Mouse (Mus musculus) adrenal gland, adult 18-20 months (tissue): ENCODE measurements around the gene Gpc4. TPM values are rescaled to one million over a fixed set of nuclear protein-coding genes. Genes with fewer than 3 reads are reported as not detected.

Experiments used
- DNase-seq, 2 experiments: peaks; one replicate each; pipeline ENCODE4 v3.0.0; 2021 to 2022; ENCODE audit warnings: low spot score in 2 of 2
- total RNA-seq, 2 experiments: library from RNA; stranded (reverse); gene quantifications; 1 replicate in 1 of 2; 2 replicates in 1 of 2; pipeline ENCODE4 v1.2.3; 2021

Gpc4 gene
- total RNA-seq, 2 experiments from 2014 or later, result 78.4 to 212 TPM

DNA sequence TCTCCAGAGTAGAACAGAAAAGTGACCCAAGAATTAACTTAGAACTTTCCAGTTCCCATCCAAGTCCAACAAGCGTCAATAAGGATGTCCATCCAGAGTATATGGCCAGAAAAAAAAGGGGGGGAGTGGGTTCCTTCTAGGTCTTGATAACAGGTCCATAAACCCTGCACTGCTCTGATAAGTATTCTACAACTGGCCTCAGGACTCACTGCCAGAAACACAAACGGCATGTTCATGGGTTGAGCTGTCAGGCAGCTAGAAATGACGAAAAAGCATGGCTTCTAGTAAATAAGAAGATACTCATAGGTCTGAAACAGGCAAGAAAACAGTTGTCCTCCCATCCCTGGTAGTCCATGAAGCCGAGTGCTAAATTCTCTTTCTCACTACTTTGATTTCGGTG is 13.5 kb downstream of the Gpc4 start:
- no peak for DNase-seq

DNA sequence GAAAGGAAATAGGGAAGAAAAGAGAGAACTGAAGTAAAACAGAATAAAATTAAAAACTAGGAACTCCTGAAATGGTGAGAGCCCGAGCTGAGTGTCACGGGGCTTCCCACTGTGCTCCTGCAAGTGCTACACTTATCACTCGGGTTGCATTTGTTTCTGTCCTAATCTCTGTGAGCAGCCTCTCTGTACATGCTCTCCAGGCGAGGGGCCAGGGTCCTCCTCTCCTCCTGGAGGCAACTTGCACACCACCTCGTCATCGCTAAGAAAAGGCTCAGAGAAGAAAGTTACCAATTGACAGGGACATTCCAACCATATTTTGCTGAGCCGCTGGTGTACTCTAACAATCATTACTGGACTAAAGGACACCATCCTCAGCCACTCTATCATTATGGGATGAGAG is 14.0 kb downstream of the Gpc4 start:
- no peak for DNase-seq

DNA sequence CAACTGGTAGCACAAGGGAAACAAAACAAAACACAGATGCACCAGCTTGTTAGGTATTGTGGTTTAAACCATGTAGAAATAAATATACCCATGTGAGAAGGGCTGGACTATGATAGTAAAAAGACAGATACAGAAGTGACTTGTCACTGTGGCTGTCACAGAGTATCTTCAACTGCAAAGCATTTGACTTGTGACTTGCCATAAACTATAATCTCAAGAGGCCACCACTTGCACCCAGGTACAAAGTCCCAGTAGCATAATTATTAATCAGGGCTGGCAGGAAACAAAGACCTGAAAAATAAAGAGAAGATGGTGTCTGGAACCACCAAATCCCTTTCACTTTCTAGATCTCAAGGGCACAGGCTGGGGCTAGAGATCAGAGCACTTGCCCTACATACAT is 19.5 kb downstream of the Gpc4 start:
- DNase-seq, result no peak

DNA sequence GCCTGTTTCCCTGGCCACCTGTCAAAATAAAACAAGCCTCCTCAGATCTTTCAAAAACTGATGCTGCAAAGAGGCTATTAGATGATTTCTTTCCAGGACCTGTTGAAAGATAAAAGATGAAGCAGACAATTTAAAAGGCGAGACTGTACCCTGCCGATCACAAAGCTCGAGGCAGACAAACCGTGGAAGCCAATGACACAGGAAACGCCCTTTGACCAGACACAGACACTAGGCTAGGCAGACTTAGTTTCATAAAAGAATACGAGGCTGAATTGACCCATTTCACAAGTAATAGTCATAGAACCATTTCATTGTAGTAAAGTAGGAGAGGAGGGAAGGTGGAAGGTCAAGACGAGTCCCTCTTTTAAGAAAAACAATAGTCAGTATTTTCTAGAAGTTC is 20.6 kb downstream of the Gpc4 start:
- DNase-seq, result no peak

DNA sequence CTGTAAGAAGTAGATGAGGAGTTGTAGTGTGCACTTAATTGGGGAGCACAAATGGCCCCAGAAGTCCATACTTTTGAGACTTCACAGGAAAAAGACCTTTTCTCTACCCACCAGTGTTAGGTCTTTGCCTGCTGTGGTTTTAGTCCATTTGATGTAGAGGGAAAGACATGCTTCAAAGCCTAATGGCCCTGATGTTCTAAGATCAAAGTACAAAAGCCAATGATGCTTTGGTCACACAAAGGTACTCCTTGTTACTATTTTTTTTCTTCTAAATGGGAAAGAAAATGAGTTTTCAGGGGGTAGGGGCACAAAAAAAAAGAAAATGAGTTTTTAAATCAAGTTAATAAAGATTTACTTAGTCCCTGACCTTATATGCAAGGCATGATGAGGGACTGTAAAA is 24.7 kb downstream of the Gpc4 start:
- DNase-seq, result no peak

DNA sequence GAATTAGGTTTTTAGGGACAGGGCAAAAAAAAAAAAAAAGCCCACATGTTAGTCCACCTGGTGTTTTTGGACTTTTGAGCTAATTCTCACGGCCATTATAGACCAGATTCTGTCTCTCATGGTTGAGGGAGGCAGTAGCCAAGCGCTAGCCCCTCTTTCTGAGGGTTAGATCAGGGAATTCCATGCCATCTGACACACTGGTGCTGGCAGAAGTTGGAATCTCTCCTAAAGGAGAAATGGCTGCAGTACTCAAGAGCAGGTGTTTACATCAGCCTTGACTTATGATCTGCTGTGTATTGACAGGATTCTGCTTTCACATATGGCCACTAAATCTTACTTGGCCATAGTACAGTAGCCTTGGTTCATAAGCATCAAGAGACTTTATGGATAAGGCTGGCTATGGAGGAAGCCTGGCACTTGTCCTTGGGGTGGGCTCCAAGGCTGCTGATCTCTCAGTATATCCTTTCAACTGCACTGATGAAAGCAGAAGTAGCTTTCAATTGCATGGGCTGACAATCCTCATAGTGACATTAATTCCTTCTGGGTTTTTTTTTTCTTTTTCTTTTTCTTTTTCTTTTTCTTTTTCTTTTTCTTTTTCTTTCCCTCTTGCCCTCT is 26.5 kb downstream of the Gpc4 start:
- DNase-seq, result no peak

DNA sequence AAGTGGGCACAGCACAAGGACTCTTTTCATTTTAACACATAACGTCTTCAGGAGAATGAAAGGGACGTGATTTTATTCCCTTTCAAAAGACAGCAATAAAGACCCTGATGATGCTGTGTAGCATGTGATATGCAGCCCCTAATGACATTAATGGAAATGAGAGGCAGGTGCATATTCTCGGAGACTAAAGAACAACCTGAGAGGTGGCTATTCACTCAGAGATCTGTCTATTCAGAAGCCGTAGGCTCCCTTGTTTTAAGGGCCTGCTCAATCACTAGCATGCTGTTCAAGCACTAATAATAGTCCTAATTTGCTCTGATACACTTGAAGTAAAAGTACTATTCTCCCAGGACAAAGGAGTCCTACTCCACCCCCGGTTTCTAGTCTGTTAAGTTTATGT is 27.0 kb downstream of the Gpc4 start:
- DNase-seq, result no peak

DNA sequence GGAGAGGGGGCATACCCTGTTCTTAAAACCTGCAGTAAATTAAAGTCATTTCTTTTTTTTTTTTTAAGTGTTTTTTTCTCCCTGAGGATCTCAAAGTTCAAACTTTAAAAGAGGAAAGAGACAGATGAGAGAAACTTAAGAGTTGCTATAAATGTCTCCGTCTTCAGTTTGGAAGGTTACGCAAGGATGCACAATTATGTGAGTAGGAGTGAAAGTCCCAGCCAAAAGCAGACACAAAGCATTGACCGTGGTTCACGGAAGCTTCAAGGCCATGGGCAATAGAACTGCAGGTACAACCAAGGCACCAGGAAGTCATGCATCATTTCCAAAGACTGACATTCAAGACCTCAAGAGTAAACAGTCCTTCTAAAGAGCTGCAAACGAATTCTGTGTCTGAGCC is 28.5 kb downstream of the Gpc4 start:
- no peak for DNase-seq

DNA sequence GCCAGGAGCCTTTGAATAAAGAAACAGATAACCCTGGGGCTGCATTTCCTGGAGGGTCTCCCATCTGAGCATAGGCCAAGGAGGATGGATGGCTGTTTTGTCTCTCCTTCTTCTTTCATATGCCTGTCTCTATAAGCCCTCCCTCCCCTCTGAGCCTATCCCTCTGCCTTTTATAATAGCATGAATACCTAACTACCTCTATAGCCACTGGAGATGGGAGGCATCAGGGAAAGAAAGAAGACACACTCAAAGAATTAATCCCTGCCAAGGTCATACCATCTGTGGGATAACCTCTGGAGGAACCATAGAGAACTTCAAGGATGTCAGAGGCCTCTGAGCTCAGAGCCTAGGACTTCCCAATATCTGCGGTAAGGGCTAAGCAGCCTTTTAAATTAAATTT is 35.4 kb downstream of the Gpc4 start:
- DNase-seq, result no peak

DNA sequence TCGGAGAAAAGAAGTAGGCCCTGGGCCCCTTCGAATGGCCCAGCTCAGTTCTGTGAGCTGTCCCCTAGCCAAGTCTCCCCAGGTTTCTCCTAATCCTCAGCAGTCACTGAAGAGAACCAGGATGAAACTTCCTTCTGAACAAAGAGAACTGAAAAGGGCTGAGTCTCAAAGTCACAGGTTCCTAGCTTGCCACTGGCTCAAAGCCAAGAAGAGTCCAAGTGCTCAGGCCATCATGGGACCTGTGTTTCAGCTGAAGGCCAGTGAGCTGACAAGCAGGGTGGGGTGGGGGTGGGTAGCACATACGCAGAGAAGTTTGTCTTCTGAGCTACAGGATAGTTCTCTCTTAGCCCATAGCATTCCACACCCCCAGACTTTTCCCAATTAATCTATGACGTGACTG is 36.3 kb downstream of the Gpc4 start:
- no peak for DNase-seq

DNA sequence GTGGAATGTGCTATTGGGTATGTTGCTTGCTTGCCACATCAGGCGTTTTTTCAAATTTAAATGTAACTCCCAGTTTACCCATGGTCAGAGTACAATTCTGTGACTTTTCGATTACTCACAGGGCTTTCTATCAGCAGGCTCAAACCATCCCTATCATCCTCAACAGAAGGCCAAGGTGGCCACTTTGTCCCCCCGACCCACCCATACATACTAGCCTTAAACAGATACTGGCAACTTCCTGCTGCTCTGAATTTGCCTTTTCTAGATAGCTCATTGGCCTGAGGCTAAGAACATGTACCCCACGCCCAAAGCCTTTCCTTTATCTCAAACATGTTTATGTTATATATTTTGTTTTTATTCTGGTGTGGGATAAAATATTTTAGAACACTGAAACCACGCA is 51.4 kb downstream of the Gpc4 start:
- no peak for DNase-seq

DNA sequence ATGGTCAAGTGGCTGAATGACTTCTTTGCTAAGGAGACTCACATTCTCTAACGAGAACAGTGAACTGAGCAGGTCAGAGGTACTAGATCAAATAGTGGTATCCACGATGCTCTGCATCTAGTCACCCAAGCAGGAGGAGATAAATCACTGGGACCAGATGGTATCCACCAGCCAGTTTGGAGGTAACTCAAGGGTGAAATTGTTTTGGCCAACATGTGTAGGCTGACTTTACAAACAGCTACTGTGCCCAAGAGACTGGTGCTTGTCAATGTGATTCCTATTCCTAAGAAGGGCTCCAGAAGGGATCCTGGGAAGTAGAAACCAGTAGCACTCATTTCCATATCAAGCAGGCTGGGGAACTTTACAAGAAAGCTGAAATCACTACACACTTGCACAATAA is 55.4 kb downstream of the Gpc4 start:
- no peak for DNase-seq

DNA sequence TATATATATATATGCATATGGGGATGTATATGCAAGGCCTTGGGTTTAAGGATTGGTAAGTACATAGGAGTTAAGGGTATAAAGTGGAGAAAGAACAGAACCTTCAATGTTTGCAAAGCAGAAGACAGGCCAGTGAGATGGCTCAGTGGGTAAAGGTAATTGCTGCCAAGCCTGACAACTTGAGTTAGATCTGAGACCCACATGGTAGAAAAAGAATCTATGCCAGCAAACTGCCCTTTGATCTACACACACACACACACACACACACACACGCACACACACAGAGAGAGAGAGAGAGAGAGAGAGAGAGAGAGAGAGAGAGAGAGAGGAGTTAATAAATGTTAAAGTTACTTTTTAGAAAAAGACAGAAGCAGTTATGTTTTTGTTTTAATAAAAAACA is 56.1 kb downstream of the Gpc4 start:
- no peak for DNase-seq

DNA sequence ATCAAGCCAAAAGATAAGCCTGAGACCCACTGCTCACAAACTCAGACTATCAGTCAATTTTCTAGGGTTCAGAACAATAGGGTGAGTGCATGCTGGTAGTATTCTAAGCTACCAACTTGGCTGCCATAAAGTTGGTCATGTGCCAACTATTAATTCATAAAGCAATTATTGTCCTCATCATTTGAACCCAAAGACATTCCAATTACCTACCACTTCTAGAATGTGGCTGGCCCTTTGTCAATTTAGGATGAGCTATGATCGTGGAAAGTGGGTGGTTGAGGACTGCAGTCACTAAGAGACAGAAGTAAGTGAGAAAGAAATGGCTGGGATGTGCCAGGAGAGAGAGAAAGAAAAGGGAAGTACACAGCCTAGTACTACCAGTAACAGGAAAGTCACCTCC is 61.3 kb downstream of the Gpc4 start:
- DNase-seq, result no peak

DNA sequence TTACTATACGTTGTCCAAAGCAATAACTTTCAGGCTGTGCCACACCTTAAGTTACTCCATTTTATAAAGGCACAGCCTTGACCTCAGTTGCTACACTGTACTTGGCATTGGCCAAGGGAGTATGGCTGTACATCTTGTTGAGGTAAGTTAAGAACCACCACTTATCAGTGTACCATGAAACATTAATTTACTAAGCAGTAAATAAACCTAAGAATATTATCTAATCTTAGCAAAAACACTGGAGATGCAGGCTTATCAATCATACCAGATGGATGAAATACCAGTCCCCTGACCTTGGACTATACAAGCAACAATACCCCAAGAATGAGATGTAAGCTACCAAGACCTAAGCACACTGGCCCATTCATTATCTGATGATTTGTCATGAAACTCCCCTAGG is 63.1 kb downstream of the Gpc4 start:
- no peak for DNase-seq

DNA sequence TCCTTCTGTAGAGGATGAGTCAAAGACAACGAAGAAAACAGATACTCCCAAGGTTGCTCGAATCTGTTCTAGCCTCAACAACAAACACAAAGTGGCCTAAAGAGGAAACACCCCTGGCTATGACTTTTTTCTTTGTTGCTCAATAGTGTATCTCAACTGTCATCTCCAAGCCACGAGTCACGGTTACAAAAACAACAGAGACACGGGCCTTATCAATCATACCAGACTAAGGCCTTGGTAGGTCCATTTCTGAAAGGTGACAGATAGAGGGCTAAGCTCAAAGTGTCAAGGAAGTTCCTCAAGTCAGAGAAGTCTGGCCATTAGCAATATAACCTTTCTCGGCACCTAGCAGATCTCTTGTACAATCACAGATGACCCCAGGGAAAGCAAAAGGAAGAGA is 63.6 kb downstream of the Gpc4 start:
- no peak for DNase-seq

DNA sequence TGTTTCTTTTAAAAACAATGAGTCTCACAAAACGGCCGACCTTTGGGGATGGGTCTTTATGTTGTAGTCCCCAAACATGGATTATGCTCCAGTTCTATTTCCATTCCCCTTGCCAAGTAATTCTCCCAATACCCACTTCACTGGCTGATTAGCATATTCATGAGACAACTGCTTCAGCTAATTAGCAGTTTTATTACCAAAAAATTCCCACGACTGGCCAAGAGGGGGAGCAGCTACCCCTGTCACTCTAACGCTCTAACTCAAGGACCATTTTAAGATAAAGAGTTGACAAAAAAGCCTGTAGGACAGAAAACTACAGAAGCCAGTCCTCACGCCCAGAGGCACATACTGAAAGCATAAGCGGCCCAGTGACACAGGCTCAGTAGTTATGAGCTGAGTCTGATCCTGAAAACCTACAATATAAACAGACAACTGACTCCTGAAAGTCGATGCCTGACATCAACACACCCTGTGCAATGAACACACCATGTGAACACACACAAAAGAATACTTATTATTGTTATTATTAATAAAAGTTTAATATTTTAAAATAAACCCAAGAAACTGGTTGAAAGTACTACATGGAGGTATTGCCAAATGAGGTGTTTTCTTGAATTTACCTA is 77.2 kb downstream of the Gpc4 start:
- DNase-seq, result peak in 1 of 2 experiments; percentile 10

DNA sequence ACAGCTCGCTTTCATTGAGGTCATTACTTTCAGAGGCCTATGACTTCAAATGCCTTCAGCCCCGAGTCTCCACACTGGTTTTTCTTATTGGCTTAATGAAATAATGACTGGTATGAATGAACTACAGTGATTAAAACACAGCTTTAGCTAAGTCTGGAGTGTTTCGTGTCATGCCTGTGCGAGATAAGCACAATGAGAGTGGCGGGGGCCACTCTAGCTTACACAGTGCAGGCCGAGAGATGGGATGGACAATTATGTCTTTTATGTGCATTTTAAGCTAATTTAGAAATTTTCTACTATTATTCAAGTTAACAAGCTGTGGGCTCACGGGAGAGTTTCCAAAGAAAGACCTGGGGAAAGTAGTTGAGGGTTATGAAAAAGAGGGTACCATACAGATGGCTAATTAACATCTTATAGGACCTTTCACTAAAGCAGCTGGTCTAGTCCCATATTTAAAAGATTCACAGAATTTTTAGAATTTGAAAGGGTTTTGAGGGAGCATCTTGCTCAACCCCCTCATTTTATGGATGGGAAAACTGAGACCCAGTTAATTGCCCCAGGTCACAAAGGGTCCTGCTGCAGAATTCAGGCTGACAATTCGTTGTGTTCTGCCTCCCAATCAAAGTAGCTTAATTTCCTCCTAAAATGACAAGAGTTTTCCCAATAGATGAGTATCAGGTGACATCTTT is 78.0 kb downstream of the Gpc4 start:
- DNase-seq, result no peak

DNA sequence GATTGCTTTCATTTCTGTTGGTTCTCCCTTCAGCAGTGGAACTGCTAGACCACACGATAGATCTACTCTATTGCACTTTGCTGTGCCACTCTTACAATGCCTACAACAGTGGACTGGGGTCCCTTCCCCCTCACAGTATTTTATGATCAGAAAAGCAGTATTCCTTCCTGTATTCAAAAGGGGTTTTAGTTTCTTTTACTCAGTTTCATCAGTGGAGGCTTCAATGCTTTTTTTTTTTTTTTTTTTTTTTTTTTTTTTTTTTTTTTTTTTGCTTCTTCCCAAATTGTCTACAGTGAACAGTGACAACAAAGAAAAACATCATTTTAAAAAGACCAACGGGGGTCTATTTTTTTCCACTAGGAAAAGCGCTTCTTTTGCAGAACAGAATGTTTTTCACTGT is 81.5 kb downstream of the Gpc4 start:
- no peak for DNase-seq

DNA sequence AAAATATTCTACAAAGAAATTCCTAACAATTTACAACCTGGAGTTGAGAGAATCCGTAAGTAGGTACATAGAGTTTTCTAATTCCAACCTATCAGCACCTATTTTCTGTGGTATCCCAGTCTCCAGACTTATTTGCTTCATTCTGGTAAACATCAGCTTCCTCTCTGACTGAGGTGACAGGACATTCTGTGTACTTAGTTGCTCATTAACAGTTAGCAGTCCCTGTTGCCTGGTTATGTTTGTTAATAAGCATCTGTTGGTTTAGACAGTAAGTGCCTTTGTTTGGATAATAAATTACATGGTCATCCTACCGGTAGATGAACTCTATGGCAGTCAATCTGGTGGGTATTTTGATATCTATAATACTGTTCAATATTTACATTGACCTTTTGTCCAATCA is 92.6 kb downstream of the Gpc4 start:
- DNase-seq, result no peak

DNA sequence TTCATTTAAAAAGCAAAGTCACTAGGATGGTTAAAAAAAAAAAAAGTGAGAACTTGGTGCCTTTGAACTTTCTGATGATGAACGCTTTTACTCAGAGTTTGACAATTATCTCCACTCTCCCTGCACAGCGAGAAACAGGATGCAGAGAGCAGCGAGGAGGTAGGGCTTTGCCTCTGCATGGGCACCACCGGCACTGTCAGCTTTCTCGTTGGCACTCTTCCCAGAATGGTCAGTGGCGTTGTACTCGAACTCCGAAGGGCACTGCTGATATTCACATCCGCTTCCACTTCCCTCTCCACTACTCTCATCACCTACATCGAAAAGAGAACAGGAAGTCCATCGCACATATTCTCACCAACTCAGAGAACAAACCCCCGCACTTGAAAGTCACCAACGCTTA is 111.6 kb downstream of the Gpc4 start:
- no peak for DNase-seq

DNA sequence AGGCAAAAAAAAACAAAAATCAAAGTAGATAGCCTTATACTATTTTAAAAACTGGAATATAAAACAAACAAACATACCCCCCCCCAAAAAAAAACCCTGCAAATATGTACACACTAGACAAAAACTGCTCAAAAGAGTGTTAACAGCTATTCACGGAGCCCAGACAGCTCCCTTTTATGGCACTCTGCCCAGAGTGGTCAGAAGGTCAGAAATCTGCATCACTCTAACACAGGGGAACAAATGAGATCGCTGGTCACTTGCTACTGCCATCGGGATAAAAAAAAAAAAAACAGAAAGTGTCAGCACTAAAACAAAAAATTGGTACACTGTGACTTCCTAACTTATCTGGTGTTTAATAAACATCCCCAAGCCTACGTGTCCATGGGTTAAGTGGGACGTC is 113.0 kb downstream of the Gpc4 start:
- peak; percentile 20 to 31 for DNase-seq

DNA sequence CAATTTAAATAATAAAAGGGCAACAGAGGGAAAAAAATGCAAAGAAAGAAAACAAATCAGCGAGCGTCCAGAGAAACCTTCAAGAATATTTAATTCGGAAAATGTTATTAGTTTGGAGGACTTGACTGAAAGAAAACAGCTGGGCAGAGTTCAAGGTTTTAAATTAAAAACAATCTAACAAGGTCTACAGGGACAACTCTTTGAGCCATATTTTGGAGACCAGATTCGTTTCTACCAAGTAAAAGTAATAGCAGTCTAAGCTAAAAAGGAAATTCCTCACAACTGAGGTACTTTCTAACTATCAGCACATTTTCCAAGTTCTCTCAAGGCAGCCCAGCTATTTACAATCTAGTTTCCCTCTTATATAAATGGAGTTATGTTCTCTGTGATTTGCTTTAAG is 114.1 kb downstream of the Gpc4 start:
- no peak for DNase-seq
